Mouse (Mus musculus) testis, adult 2 months (tissue): ENCODE measurements at regions not wholly inside any gene's neighbourhood (a gene's known extent, or its start where the extent isn't known, plus 50 kb on each side); places are given as distances from the start of the nearest gene placed in this dataset.

ENCODE experiments used
- CTCF ChIP-seq: fragments of 200-500 bp; IDR thresholded peaks from 2 replicates; pipeline ENCODE4 v1.5.1; 2012; ENCODE audit warnings: low read depth, mild to moderate bottlenecking, inconsistent platforms, low read length, moderate library complexity; ENCODE audit not compliant: control insufficient read depth, insufficient read depth, insufficient replicate concordance
- POLR2A ChIP-seq: fragments of 200-500 bp; IDR thresholded peaks from 2 replicates; pipeline ENCODE4 v1.6.1; 2012; ENCODE audit warnings: low read depth, mild to moderate bottlenecking, inconsistent platforms, low read length, moderate library complexity; ENCODE audit not compliant: control insufficient read depth

DNA sequence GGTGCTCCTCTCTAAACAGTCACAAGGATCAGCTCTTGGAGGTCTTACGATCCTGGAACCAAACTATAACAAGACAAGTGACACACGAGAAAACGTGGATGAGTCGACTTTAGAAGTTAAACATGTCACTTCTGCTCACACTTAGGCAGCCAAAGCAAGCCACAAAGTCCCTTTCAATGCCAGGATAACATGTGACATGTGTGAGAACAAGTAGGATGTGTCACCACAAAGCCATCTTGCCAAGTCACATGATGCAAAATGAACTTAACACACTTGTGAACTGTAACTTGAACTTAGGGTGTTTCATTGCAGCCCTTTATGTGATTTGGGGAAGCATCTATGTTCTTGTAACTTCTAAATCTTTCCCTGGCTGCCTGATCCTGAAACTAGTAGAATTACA lies 442.0 kb upstream of the Etaa1 start:
- TF ChIP-seq CTCF (no peak), POLR2A (no peak)
